Mouse (Mus musculus): ENCODE data around the gene Snx12.

- TF ChIP-seq CTCF (IDR thresholded peaks at IDR 0.05) (no peak), EP300 (IDR thresholded peaks at IDR 0.05) (no peak)
Measured at GRCm38 (mm10) chrX:101157488-101157887, 64.9 kb downstream of the Snx12 start.

Measured in lung, postnatal 0 days (tissue).